Mouse (Mus musculus): ENCODE data around the gene Mfap5. TPM values are rescaled to one million over a fixed set of nuclear protein-coding genes. Genes with fewer than 3 reads are reported as not detected.
A peak's percentile ranks its signal among the peaks of the same experiment; 100 is the strongest.
"Not testable (repeated sequence)": the region's sequence is repeated elsewhere in the genome, so short reads cannot be mapped to it uniquely, and the experiment has no call there.

The Mfap5 gene
- polyA plus RNA-seq, 1 experiment: 3.6 TPM

DNA sequence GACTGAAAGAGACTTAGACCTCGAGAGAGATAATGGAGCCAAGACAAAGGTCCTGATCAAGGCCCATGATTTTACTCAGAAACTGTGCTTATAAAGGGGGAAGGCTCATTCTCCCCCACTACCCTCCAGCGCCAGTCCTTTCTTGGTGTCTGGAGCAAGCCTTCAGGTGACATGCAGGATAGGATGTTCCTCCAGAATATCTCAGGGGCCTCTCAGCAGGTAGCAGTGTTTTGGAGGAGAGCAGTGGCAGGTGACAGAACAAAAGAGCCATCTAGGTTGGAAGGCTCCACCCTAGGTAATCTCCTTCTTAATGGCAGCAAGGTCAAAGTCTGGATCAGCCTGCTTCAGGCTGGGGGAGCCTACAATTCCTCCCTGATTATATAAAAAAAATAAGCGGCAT, 34.2 kb upstream of the Mfap5 start:
- H3K27ac ChIP-seq (ENCODE audit: insufficient read depth, low read length): peak overlapping the region; percentile 34
- not testable (repeated sequence) for H3K4me1 ChIP-seq (ENCODE audit: control insufficient read depth, insufficient read depth, low read length); H3K4me3 ChIP-seq (ENCODE audit: low read depth, low read length); H3K27me3 ChIP-seq (ENCODE audit: control insufficient read depth, insufficient read depth, low read length, poor library complexity, severe bottlenecking); H3K36me3 ChIP-seq (ENCODE audit: control insufficient read depth, insufficient read depth, low read length, poor library complexity, severe bottlenecking); H3K9me3 ChIP-seq (replicated peaks; ENCODE audit: control insufficient read depth, insufficient read depth, low read length, poor library complexity, severe bottlenecking); H3K9ac ChIP-seq (ENCODE audit: low read depth, poor library complexity, severe bottlenecking)
- peak; percentile 60; the same call in 1 of the 2 replicates for TF ChIP-seq EP300 (IDR thresholded peaks at IDR 0.05; ENCODE audit: insufficient read depth, low read depth, low read length)

- H3K9ac ChIP-seq (ENCODE audit: low read depth, poor library complexity, severe bottlenecking): no peak overlapping the region
- TF ChIP-seq EP300 (IDR thresholded peaks at IDR 0.05; ENCODE audit: insufficient read depth, low read depth, low read length): no peak
- TF ChIP-seq CTCF (IDR thresholded peaks at IDR 0.05; ENCODE audit: low read depth, low read length): no peak
- no peak for TF ChIP-seq POLR2A (IDR thresholded peaks at IDR 0.05; ENCODE audit: insufficient read depth, low read length)
- H3K27ac ChIP-seq (ENCODE audit: insufficient read depth, low read length): no peak overlapping the region
- no peaks in the 10 kb centered on the region; the same call in 1 of the 2 replicates for H3K36me3 ChIP-seq (ENCODE audit: control insufficient read depth, insufficient read depth, low read length, poor library complexity, severe bottlenecking)
- no peak overlapping the region for H3K4me3 ChIP-seq (ENCODE audit: low read depth, low read length)
- H3K4me1 ChIP-seq (ENCODE audit: control insufficient read depth, insufficient read depth, low read length): no peaks in the 10 kb centered on the region
- no peaks in the 10 kb centered on the region for H3K9me3 ChIP-seq (replicated peaks; ENCODE audit: control insufficient read depth, insufficient read depth, low read length, poor library complexity, severe bottlenecking)
- no peaks in the 10 kb centered on the region for H3K27me3 ChIP-seq (ENCODE audit: control insufficient read depth, insufficient read depth, low read length, poor library complexity, severe bottlenecking)
Measured at GRCm38 (mm10) chr6:122478062-122478461, 27.6 kb upstream of the Mfap5 start.

- Histone ChIP-seq H3K9me3 (replicated peaks; ENCODE audit: control insufficient read depth, insufficient read depth, low read length, poor library complexity, severe bottlenecking) (no peaks in the 10 kb centered on the region), H3K9ac (ENCODE audit: low read depth, poor library complexity, severe bottlenecking) (peak overlapping the region; percentile 83), H3K4me3 (ENCODE audit: low read depth, low read length) (peak overlapping the region; percentile 85), H3K36me3 (ENCODE audit: control insufficient read depth, insufficient read depth, low read length, poor library complexity, severe bottlenecking) (no peaks in the 10 kb centered on the region; the same call in 1 of the 2 replicates), H3K27me3 (ENCODE audit: control insufficient read depth, insufficient read depth, low read length, poor library complexity, severe bottlenecking) (peaks cover 4% of the 10 kb centered on the region), H3K4me1 (ENCODE audit: control insufficient read depth, insufficient read depth, low read length) (no peaks in the 10 kb centered on the region), H3K27ac (ENCODE audit: insufficient read depth, low read length) (no peak overlapping the region)
- TF ChIP-seq CTCF (IDR thresholded peaks at IDR 0.05; ENCODE audit: low read depth, low read length): no peak
- no peak for TF ChIP-seq POLR2A (IDR thresholded peaks at IDR 0.05; ENCODE audit: insufficient read depth, low read length)
- no peak for TF ChIP-seq EP300 (IDR thresholded peaks at IDR 0.05; ENCODE audit: insufficient read depth, low read depth, low read length)
Measured at GRCm38 (mm10) chr6:122485401-122486296, 20.0 kb upstream of the Mfap5 start.

DNA sequence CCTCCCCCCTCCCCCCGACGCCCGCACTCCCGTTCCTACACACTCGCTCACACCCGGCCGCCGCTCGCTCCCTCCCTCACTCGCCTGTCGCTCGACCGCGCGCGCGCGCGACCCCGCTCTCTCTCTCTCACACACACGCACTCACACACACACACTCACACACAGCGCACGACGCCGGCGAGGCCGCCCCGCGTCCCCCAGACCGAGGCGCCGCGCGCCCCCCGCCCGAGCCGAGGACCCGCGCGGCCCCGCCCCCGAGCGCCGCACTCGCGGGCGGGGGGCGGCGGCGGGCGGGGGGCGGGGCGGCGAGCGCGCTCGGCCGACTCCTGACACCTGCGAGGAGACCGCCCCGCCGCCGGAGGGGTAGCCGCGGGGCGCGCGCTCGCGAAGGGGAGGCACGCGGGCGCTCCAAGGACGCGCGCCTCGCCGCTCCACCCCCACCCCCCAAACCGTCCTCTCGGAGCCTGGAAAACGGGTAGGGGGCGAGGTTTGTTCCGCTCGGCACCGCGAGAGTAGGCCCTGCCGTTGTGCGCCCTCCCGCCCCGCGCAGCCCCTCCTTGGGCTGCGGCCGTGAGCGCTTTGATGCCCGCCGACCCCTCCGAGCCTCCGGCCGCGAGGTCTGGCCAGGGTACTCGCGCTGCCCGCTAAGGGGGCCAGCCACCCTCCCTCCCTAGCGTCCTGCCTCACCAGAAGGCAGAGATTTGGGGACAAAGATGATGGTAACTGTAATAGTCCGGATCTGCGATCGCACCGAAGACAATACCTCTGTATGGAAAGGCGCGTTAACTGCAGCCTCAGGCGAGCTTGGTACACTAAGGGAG, 19.1 kb upstream of the Mfap5 start:
- H3K9ac ChIP-seq (ENCODE audit: low read depth, poor library complexity, severe bottlenecking): peak overlapping the region; percentile 83
- TF ChIP-seq EP300 (IDR thresholded peaks at IDR 0.05; ENCODE audit: insufficient read depth, low read depth, low read length) (peak; percentile 4; the same call in 1 of the 2 replicates), POLR2A (IDR thresholded peaks at IDR 0.05; ENCODE audit: insufficient read depth, low read length) (no peak), CTCF (IDR thresholded peaks at IDR 0.05; ENCODE audit: low read depth, low read length) (no peak)
- peak overlapping the region; percentile 59 for H3K27ac ChIP-seq (ENCODE audit: insufficient read depth, low read length)
- no peaks in the 10 kb centered on the region for H3K9me3 ChIP-seq (replicated peaks; ENCODE audit: control insufficient read depth, insufficient read depth, low read length, poor library complexity, severe bottlenecking)
- no peaks in the 10 kb centered on the region for H3K4me1 ChIP-seq (ENCODE audit: control insufficient read depth, insufficient read depth, low read length)
- no peaks in the 10 kb centered on the region for H3K36me3 ChIP-seq (ENCODE audit: control insufficient read depth, insufficient read depth, low read length, poor library complexity, severe bottlenecking)
- peaks cover 4% of the 10 kb centered on the region for H3K27me3 ChIP-seq (ENCODE audit: control insufficient read depth, insufficient read depth, low read length, poor library complexity, severe bottlenecking)
- H3K4me3 ChIP-seq (ENCODE audit: low read depth, low read length): peak overlapping the region; percentile 92

- Histone ChIP-seq H3K9ac (ENCODE audit: low read depth, poor library complexity, severe bottlenecking) (peak overlapping the region; percentile 44), H3K9me3 (replicated peaks; ENCODE audit: control insufficient read depth, insufficient read depth, low read length, poor library complexity, severe bottlenecking) (no peaks in the 10 kb centered on the region), H3K27me3 (ENCODE audit: control insufficient read depth, insufficient read depth, low read length, poor library complexity, severe bottlenecking) (peaks cover 3% of the 10 kb centered on the region; the same call in 1 of the 2 replicates), H3K27ac (ENCODE audit: insufficient read depth, low read length) (peak overlapping the region; percentile 87), H3K4me1 (ENCODE audit: control insufficient read depth, insufficient read depth, low read length) (peaks cover 9% of the 10 kb centered on the region), H3K36me3 (ENCODE audit: control insufficient read depth, insufficient read depth, low read length, poor library complexity, severe bottlenecking) (no peaks in the 10 kb centered on the region), H3K4me3 (ENCODE audit: low read depth, low read length) (peak overlapping the region; percentile 28)
- TF ChIP-seq EP300 (IDR thresholded peaks at IDR 0.05; ENCODE audit: insufficient read depth, low read depth, low read length) (no peak), CTCF (IDR thresholded peaks at IDR 0.05; ENCODE audit: low read depth, low read length) (no peak)
Measured at GRCm38 (mm10) chr6:122490929-122491512, 14.6 kb upstream of the Mfap5 start.
